Mouse (Mus musculus) ovary, adult 18-20 months (tissue): ENCODE data around the gene Gm11042.

ENCODE experiments used
- DNase-seq: peaks from one replicate; pipeline ENCODE4 v3.0.0; 2022; ENCODE audit warnings: low spot score, mixed read lengths

Gene Gm11042

GRCm38 (mm10) chr12:74316344-74316973, at the start of gene Gm11042:
Gm11042 (minus strand) TSS chr12:74316394.
- DNase-seq, result no peak

DNA sequence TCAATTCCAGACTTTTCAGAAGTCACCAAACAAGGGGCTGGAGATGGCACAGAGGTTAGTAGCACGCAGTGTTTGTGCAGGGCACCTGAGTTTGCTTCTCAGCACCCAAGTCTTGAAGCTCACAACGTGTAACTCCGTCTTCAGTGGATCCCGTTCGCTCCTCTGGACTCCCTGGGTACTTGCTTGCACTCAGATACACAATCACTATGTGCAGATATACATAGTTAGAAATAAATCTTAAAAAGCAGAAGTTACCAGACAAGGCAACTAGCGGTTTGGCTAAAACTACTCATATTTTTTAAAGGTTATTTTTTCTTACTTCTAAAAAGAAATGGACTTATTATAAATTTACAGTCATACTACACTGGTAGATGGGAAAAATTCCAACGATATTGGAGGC, 48.3 kb upstream of the Gm11042 start:
- no peak for DNase-seq

GRCm38 (mm10) chr12:74363076-74363475, 46.9 kb upstream of the Gm11042 start:
- DNase-seq, result no peak

DNA sequence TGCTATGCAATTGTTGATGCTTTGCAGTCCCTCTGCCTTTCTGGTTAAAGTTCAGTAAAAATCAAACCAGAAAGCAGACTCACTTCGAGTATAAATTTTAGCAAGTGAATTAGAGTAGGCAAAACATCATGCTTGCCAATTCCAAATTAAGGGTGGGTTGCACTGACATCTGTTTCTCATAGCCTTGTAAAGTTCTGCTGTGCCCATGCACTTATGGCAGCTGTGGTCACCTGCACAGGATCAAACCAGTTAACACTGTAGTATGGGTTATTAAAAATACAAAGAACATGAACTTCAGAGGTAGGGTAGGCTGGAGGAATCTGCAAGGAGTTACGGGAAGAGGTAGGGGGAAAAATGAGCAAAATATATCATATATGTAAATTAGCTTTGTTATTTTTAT, 46.3 kb upstream of the Gm11042 start:
- no peak for DNase-seq

DNA sequence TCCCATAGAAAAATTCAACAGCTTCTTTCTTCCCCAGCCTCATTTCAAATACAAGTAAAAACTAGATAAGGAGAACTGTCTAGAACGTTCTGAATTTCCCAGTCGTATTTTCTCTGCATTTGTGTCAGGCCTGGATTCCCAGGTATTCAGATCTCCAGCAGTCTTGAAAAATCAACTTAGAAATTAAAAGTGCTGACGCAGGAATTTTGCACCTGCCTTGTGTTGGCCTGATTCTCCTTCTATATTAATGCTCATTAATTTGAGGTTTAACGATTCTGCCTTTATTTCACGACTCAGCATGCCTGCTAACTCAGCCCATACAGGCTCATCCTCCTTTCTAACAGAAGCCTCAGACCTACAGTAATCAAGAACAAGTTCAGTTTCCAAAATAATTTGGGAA, 43.6 kb upstream of the Gm11042 start:
- DNase-seq, result no peak

GRCm38 (mm10) chr12:74357806-74358205, 41.6 kb upstream of the Gm11042 start:
- no peak for DNase-seq

DNA sequence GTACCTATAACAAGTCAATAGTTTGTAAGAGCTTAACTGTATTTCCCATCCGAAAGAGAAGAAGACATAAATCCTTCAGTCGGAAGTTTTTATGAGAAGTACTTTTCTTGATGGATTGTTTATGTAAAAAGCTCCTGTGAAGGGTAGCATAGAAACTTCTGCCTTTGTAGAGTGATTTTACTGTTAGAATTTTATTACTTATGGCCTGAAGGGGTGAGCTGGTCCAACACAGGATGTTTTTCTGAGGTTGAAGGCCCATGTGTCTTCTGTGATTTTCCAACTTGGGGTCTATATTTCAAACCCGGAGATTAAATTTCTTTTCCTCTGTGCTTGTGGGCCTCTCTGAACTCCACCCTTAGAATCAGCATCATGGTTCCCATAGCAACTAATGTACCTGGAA, 26.5 kb upstream of the Gm11042 start:
- no peak for DNase-seq

GRCm38 (mm10) chr12:74340070-74340469, 23.9 kb upstream of the Gm11042 start:
- DNase-seq, result no peak

DNA sequence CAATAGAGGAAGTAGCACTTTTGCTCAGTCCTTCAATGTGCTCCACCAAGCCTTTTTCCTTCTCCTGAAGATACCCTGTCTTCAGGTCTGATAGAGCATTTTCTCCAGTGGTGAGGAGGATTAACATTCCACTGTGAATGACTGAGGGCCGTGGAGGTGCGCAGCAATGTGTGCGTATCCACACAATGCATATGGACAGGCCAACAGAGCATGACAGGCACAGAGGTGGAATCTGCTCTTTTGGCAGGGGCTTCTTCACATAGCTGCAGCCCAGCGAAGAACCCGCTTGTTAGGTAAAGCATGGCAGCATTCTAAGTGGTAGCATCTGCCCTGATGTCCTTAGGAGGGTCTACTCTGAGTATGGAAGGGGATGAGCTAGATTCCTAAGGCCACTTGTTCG, 17.5 kb upstream of the Gm11042 start:
- no peak for DNase-seq

GRCm38 (mm10) chr12:74333016-74333415, 16.8 kb upstream of the Gm11042 start:
- DNase-seq, result peak; percentile 37

GRCm38 (mm10) chr12:74329759-74330158, 13.6 kb upstream of the Gm11042 start:
- DNase-seq, result no peak

GRCm38 (mm10) chr12:74326644-74327043, 10.4 kb upstream of the Gm11042 start:
- no peak for DNase-seq

- no peak for DNase-seq
These were observed 5.8 kb upstream of the Gm11042 start for GRCm38 (mm10) chr12:74321981-74322380.

DNA sequence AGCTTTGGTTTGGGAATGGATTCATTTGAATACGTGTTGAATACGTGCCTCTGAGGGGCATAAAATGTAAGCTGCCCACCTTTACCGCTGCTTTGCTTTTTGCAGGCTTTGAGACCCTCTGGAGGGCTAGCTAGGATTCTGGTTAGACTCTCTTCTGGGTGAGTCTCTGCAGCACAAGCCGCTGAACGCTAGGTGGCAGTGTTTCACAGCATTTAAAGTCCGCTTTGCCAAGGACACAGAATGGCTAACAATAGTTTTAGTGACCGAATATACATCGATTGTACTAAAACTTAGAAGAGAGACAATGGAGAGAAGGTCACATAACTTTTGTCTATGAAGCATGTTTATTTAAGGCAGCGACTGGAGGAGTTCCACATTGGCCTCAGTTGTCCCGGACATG, 4.1 kb upstream of the Gm11042 start:
- DNase-seq, result no peak

GRCm38 (mm10) chr12:74316989-74317759, 980 bp upstream of the Gm11042 start:
- DNase-seq, result peak; percentile 61

DNA sequence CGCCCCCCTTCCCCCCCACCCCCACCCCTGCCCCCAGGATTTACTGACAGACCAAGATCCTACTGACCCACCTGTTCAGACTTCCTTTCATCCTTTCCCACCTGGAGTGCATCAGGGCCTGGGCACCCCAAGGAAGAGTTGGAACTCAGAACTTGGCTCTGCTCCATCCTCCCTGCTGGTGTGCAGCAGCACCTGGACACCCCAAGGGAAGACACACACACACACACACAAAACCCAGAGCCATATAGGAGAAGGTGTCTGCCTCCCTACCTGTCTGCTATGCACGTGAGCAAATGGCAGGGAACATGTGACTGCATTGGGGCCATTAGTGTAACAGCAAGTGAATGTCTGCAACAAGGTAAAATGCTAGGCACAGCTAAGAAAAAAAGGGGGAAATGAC, 973 bp downstream of the Gm11042 start:
- DNase-seq, result no peak

DNA sequence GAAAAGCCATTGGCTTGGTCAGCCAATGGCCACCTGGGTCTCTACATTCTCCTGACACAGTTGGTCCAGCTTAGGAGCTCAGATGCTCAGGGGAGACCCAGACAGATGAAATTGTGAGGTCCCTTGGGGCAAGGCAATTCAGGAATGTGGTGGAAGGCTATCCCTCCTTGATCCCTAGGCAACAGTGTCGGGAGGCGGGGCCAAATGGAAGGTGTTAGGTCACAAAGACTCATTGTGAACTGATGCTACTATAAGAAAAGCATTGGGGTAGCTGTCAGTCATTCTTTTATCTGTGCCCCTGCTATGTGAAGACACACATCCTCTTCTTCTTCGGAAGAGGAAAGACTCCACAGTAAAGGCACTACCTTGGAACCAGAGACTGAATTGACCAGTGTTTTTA, 3.6 kb downstream of the Gm11042 start:
- no peak for DNase-seq

GRCm38 (mm10) chr12:74303418-74304294, 12.5 kb downstream of the Gm11042 start:
- DNase-seq, result no peak

DNA sequence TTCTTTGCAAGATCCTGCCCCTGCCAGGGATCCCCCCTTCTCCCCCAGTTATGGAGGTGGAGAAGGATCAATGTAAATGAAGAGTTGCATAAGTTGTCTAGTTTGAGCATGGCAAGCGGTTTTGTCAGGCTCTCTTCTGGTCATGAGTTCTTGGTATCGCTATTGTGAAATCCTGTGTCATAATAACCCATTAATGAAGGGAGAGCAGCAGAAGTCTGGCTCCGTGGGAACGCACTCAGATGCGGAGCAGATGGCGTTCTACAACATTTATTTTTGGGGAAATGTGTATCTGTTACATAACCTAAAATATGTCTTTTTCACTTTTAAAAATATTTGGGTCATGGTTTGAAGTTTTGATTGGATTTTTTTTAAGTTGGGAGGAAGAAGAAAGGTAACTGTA, 14.6 kb downstream of the Gm11042 start:
- DNase-seq, result no peak

DNA sequence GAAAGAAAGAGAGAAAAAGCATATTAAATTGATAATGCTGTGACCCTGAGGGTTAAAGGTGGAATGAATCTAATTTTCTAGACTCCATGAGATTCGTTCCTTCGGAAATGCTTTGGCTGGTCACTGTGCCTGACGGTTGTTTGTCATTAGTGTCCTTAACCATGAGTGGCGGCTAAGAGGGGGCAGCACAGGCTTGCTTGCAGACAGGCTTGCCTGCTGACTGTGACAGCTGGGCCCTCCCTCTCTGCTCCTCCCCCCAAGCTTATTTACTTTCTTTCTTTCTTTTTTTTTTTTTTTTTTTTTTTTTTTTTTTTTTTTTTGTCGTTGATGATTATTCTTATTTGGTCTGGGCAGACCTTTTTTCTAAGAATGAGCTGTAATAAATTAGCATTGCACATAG, 19.8 kb downstream of the Gm11042 start:
- no peak for DNase-seq

DNA sequence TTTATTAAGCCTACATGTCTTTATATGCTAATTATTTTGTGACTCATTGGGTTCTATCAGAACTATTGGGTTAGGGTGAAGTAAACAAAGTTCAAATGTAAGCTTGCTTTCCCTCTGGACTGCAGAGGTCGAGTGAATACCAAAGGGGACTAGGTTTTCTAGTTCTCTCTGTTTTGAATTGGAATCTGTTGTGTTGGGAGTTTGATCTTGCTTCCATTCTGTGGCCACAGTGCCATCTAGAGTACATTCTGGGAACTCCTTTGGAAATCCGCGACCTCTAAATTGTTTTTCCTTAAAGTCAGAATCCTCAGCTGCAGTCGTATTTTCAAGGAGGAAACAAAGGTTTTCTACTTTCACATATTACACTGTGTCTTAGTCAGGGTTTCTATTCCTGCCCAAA, 22.6 kb downstream of the Gm11042 start:
- no peak for DNase-seq

GRCm38 (mm10) chr12:74290983-74291382, 25.2 kb downstream of the Gm11042 start:
- DNase-seq, result no peak

DNA sequence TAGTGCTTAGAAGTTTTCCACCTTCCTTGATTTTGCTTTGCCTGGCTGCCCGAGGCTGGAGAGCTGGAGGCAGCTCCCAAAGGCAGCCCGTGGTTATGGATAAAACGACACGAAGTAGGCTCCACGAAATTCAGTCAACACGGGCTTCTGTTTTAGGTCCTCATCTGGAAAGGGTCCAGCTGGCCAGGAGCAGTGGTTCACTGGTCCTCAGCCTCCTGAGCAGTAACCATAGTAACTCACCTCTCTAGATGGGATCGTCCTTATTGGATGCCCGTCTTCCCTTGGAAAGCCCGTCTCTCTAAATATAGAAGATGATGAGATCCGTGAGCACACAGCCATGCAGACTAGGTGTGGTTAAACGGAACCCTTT, 31.5 kb downstream of the Gm11042 start:
- DNase-seq, result no peak
